Mouse (Mus musculus): ENCODE results near the gene Csnk2a1.
"Not testable (repeated sequence)": the region's sequence is repeated elsewhere in the genome, so short reads cannot be mapped to it uniquely, and the experiment has no call there.

The Csnk2a1 gene

GRCm38 (mm10) chr2:152237926-152238325, 11.3 kb downstream of the Csnk2a1 start:
- no peak for DNase-seq (ENCODE audit: low read depth)

GRCm38 (mm10) chr2:152240580-152240979, 13.9 kb downstream of the Csnk2a1 start:
- DNase-seq (ENCODE audit: low read depth): no peak

GRCm38 (mm10) chr2:152247213-152247612, 20.6 kb downstream of the Csnk2a1 start:
- no peak for DNase-seq (ENCODE audit: low read depth)

GRCm38 (mm10) chr2:152250511-152250910, 23.9 kb downstream of the Csnk2a1 start:
- no peak for DNase-seq (ENCODE audit: low read depth)

GRCm38 (mm10) chr2:152259739-152260138, 33.1 kb downstream of the Csnk2a1 start:
- DNase-seq (ENCODE audit: low read depth): no peak

GRCm38 (mm10) chr2:152273639-152274038, 47.0 kb downstream of the Csnk2a1 start:
- DNase-seq (ENCODE audit: low read depth): no peak

- no peak for DNase-seq (ENCODE audit: low read depth)
These were observed 54.8 kb downstream of the Csnk2a1 start for GRCm38 (mm10) chr2:152281407-152281806.

GRCm38 (mm10) chr2:152287560-152287959, 60.9 kb downstream of the Csnk2a1 start:
- no peak for DNase-seq (ENCODE audit: low read depth)

GRCm38 (mm10) chr2:152288046-152288445, 61.4 kb downstream of the Csnk2a1 start:
- DNase-seq (ENCODE audit: low read depth): no peak

GRCm38 (mm10) chr2:152289623-152290022, 63.0 kb downstream of the Csnk2a1 start:
- DNase-seq (ENCODE audit: low read depth): not testable (repeated sequence)

- DNase-seq (ENCODE audit: low read depth): no peak
These were observed 65.8 kb downstream of the Csnk2a1 start for GRCm38 (mm10) chr2:152292475-152292874.

GRCm38 (mm10) chr2:152293179-152293726, 66.6 kb downstream of the Csnk2a1 start:
- DNase-seq (ENCODE audit: low read depth): no peak

GRCm38 (mm10) chr2:152293727-152294475, 67.3 kb downstream of the Csnk2a1 start, which contains the start of gene Tbc1d20:
Gene Tbc1d20 (plus strand): TSS chr2:152293828.
- DNase-seq (ENCODE audit: low read depth): peak; percentile 81

- no peak for DNase-seq (ENCODE audit: low read depth)
These were observed 67.9 kb downstream of the Csnk2a1 start for GRCm38 (mm10) chr2:152294541-152294940.

- DNase-seq (ENCODE audit: low read depth): no peak
These were observed 76.2 kb downstream of the Csnk2a1 start for GRCm38 (mm10) chr2:152302862-152303261.

- DNase-seq (ENCODE audit: low read depth): no peak
These were observed 77.1 kb downstream of the Csnk2a1 start for GRCm38 (mm10) chr2:152303781-152304180.

GRCm38 (mm10) chr2:152305480-152305879, 78.8 kb downstream of the Csnk2a1 start:
- DNase-seq (ENCODE audit: low read depth): no peak

- no peak for DNase-seq (ENCODE audit: low read depth)
These were observed 80.5 kb downstream of the Csnk2a1 start for GRCm38 (mm10) chr2:152307186-152307585.

- no peak for DNase-seq (ENCODE audit: low read depth)
These were observed 86.4 kb downstream of the Csnk2a1 start for GRCm38 (mm10) chr2:152312996-152313395.

GRCm38 (mm10) chr2:152313926-152314325, 87.3 kb downstream of the Csnk2a1 start:
- DNase-seq (ENCODE audit: low read depth): no peak

GRCm38 (mm10) chr2:152317054-152317453, 90.4 kb downstream of the Csnk2a1 start:
- no peak for DNase-seq (ENCODE audit: low read depth)

- no peak for DNase-seq (ENCODE audit: low read depth)
These were observed 94.9 kb downstream of the Csnk2a1 start for GRCm38 (mm10) chr2:152321558-152321957.

- no peak for DNase-seq (ENCODE audit: low read depth)
These were observed 95.6 kb downstream of the Csnk2a1 start for GRCm38 (mm10) chr2:152322198-152322597.

- no peak for DNase-seq (ENCODE audit: low read depth)
These were observed 97.3 kb downstream of the Csnk2a1 start for GRCm38 (mm10) chr2:152323971-152324370.

Data from c-Kit-positive CD71-positive TER-119-negative erythroid progenitor cells, embryonic 14.5 days (primary cell).